Mouse (Mus musculus) kidney, adult 2 months (tissue): ENCODE data around the gene Abcg8. TPM values are rescaled to one million over a fixed set of nuclear protein-coding genes. Genes with fewer than 3 reads are reported as not detected.

Experiments
- DNase-seq: peaks from one replicate; pipeline ENCODE4 v3.0.0; 2021
- H3K27ac ChIP-seq: fragments of 200-500 bp; 2 replicates; pipeline ENCODE4 v1.5.1; 2012; ENCODE audit warnings: low read depth, low read length, control low read depth, inconsistent platforms; ENCODE audit not compliant: insufficient read depth
- H3K27me3 ChIP-seq: fragments of 200-500 bp; replicated peaks from 2 replicates; pipeline ENCODE4 v1.6.1; 2012; ENCODE audit warnings: mild to moderate bottlenecking, moderate library complexity, low read length, inconsistent platforms; ENCODE audit not compliant: control insufficient read depth, insufficient read depth
- H3K36me3 ChIP-seq: fragments of 200-500 bp; 2 replicates; pipeline ENCODE4 v1.6.1; 2012; ENCODE audit warnings: mild to moderate bottlenecking, moderate library complexity, low read length, inconsistent platforms; ENCODE audit not compliant: control insufficient read depth, insufficient read depth
- H3K4me1 ChIP-seq: fragments of 200-500 bp; 2 replicates; pipeline ENCODE4 v1.6.1; 2011; ENCODE audit warnings: low read length; ENCODE audit not compliant: control insufficient read depth, insufficient read depth
- H3K4me3 ChIP-seq: fragments of 200-500 bp; 2 replicates; pipeline ENCODE4 v1.5.1; 2011; ENCODE audit warnings: mild to moderate bottlenecking, low read depth, low read length, control low read depth; ENCODE audit not compliant: insufficient read depth
- CTCF ChIP-seq: fragments of 200-500 bp; conservative IDR thresholded peaks from 2 replicates; pipeline ENCODE4 v1.5.1; 2011; ENCODE audit warnings: low read depth, mild to moderate bottlenecking, control low read depth, low read length, moderate library complexity, mixed read lengths; ENCODE audit not compliant: insufficient read depth, insufficient read length
- POLR2A ChIP-seq: fragments of 200-500 bp; IDR thresholded peaks from one replicate; pipeline ENCODE4 v1.6.1; 2011; ENCODE audit warnings: low read depth, low read length, control low read depth
- WGBS: fragments of 180-500 bp; shearing (Covaris S2); methylation state at CpG from one replicate; pipeline ENCODE4 v1.1.7; 2018; 5-methylcytosine and 5-hydroxymethylcytosine counted together
- polyA plus RNA-seq: library from polyadenylated mRNA; depleted of rRNA; stranded (reverse); fragments of >200 nt; gene quantifications from 2 replicates; pipeline ENCODE4 v1.2.3, GENCODE M21; 2012

Gene Abcg8
- polyA plus RNA-seq, 1 experiment, result 0.33 TPM

GRCm38 (mm10) chr17:84709403-84709851 lies 33.3 kb downstream of the Abcg8 start:
- TF ChIP-seq CTCF (no peak), POLR2A (no peak)
- 83% methylated on average over 17 of the region's 17 CpGs for WGBS
- peaks cover 5% of the 10 kb centered on the region for H3K36me3 ChIP-seq
- DNase-seq, result peak; percentile 7
- no peak overlapping the region for H3K4me3 ChIP-seq
- H3K27ac ChIP-seq, result no peak overlapping the region
- H3K27me3 ChIP-seq, result no peaks in the 10 kb centered on the region
- H3K4me1 ChIP-seq, result no peaks in the 10 kb centered on the region

GRCm38 (mm10) chr17:84713563-84714164 lies 37.6 kb downstream of the Abcg8 start:
- no peaks in the 10 kb centered on the region for H3K27me3 ChIP-seq
- no peak for TF ChIP-seq CTCF
- no peak for TF ChIP-seq POLR2A
- H3K36me3 ChIP-seq, result peaks cover 5% of the 10 kb centered on the region
- no peak overlapping the region for H3K4me3 ChIP-seq
- WGBS, result 76% methylated on average over 18 of the region's 18 CpGs
- H3K27ac ChIP-seq, result no peak overlapping the region
- DNase-seq, result no peak
- no peaks in the 10 kb centered on the region for H3K4me1 ChIP-seq

- no peak for DNase-seq
- no peaks in the 10 kb centered on the region for H3K4me1 ChIP-seq
- TF ChIP-seq CTCF (no peak), POLR2A (no peak)
- no peak overlapping the region for H3K27ac ChIP-seq
- H3K4me3 ChIP-seq, result no peak overlapping the region
- peaks cover 5% of the 10 kb centered on the region for H3K36me3 ChIP-seq
- 43% methylated on average over 4 of the region's 4 CpGs for WGBS
- no peaks in the 10 kb centered on the region for H3K27me3 ChIP-seq
Measured at GRCm38 (mm10) chr17:84714930-84715329, 38.8 kb downstream of the Abcg8 start.

- no peak overlapping the region for H3K27ac ChIP-seq
- 85% methylated on average over 16 of the region's 16 CpGs for WGBS
- TF ChIP-seq POLR2A (no peak), CTCF (no peak)
Measured at GRCm38 (mm10) chr17:84716252-84716872, 40.3 kb downstream of the Abcg8 start.

GRCm38 (mm10) chr17:84717416-84717815 lies 41.3 kb downstream of the Abcg8 start:
- WGBS, result 91% methylated on average over 5 of the region's 5 CpGs
- TF ChIP-seq POLR2A (no peak), CTCF (no peak)
- Histone ChIP-seq H3K36me3 (peaks cover 7% of the 10 kb centered on the region), H3K4me1 (no peaks in the 10 kb centered on the region), H3K27ac (no peak overlapping the region), H3K27me3 (no peaks in the 10 kb centered on the region), H3K4me3 (no peak overlapping the region)
- no peak for DNase-seq

More at GRCm38 (mm10) chr17:84716252-84716872, 40.3 kb downstream of the Abcg8 start:
- DNase-seq, result no peak
- Histone ChIP-seq H3K4me1 (no peaks in the 10 kb centered on the region), H3K36me3 (peaks cover 5% of the 10 kb centered on the region), H3K4me3 (no peak overlapping the region), H3K27me3 (no peaks in the 10 kb centered on the region)

GRCm38 (mm10) chr17:84719105-84719504 lies 43.0 kb downstream of the Abcg8 start:
- TF ChIP-seq POLR2A, result no peak
- H3K27me3 ChIP-seq, result no peaks in the 10 kb centered on the region
- H3K4me3 ChIP-seq, result no peak overlapping the region
- H3K27ac ChIP-seq, result no peak overlapping the region
- WGBS, result 59% methylated on average over 3 of the region's 3 CpGs
- H3K4me1 ChIP-seq, result no peaks in the 10 kb centered on the region
- no peak for DNase-seq
- H3K36me3 ChIP-seq, result peaks cover 5% of the 10 kb centered on the region

GRCm38 (mm10) chr17:84724028-84724427 lies 47.9 kb downstream of the Abcg8 start:
- H3K36me3 ChIP-seq, result peaks cover 5% of the 10 kb centered on the region
- no peak overlapping the region for H3K4me3 ChIP-seq
- no peak overlapping the region for H3K27ac ChIP-seq
- TF ChIP-seq CTCF (no peak), POLR2A (no peak)
- DNase-seq, result no peak
- WGBS, result 55% methylated on average over 9 of the region's 9 CpGs
- no peaks in the 10 kb centered on the region for H3K27me3 ChIP-seq
- no peaks in the 10 kb centered on the region for H3K4me1 ChIP-seq
